Mouse (Mus musculus) embryonic stem cell, embryonic (primary cell): Measurements from ENCODE around the gene Bbx.

ENCODE experiments used
- CTCF ChIA-PET, 4 experiments: fragments of 300-600 bp in 2 of 4; fragments of 350-600 bp in 2 of 4; sonication (Branson Sonifier 250); formaldehyde crosslinking; loops; one replicate each; lab custom pipeline; 2022; ENCODE audit warnings: inconsistent platforms in 2 of 4; lab: Charles Lee
- POLR2A ChIA-PET, 4 experiments: fragments of 300-600 bp in 2 of 4; fragments of 350-600 bp in 2 of 4; sonication (Branson Sonifier 250); formaldehyde crosslinking; loops; one replicate each; lab custom pipeline; 2022; ENCODE audit warnings: antibody characterized with exemption in 4 of 4, inconsistent platforms in 1 of 4; lab: Charles Lee

Gene Bbx

GRCm38 (mm10) chr16:50167231-50167982 lies 264.8 kb downstream of the Bbx start:
- POLR2A ChIA-PET, result no interaction called here
- CTCF ChIA-PET, result interaction anchor here in 1 of 4 experiments (0.6 kb wide), 1 partner anchor 97 kb away, joined by 5 read pairs; no protein-coding TSS in a partner anchor

- ChIA-PET POLR2A (interaction anchor here in 1 of 4 experiments (0.7 kb wide), 1 partner anchor 360 kb away, joined by 3 read pairs; no protein-coding TSS in a partner anchor), CTCF (no interaction called here)
These were observed 271.5 kb downstream of the Bbx start for GRCm38 (mm10) chr16:50160418-50161271.

GRCm38 (mm10) chr16:50158546-50158945 lies 273.6 kb downstream of the Bbx start:
- POLR2A ChIA-PET, result no interaction called here
- CTCF ChIA-PET, result no interaction called here

- ChIA-PET CTCF (no interaction called here), POLR2A (no interaction called here)
These were observed 282.6 kb downstream of the Bbx start for GRCm38 (mm10) chr16:50149606-50150005.

GRCm38 (mm10) chr16:50147900-50148299 lies 284.3 kb downstream of the Bbx start:
- ChIA-PET POLR2A (no interaction called here), CTCF (no interaction called here)
